Mouse (Mus musculus) ES-E14 (cell line): ENCODE measurements at regions not wholly inside any gene's neighbourhood (a gene's known extent, or its start where the extent isn't known, plus 50 kb on each side); places are given as distances from the start of the nearest gene placed in this dataset.

Experiments
- DNase-seq: peaks from one replicate; pipeline ENCODE4 v3.0.0-alpha.2; 2013; ENCODE audit warnings: low read depth, low spot score
- H3K27ac ChIP-seq: 2 replicates; pipeline ENCODE4 v1.5.1; 2012; ENCODE audit warnings: low read depth, mild to moderate bottlenecking, low read length, moderate library complexity, mixed read lengths; ENCODE audit not compliant: poor library complexity, insufficient read depth, severe bottlenecking
- H3K36me3 ChIP-seq: 2 replicates; pipeline ENCODE4 v1.6.1; 2012; ENCODE audit warnings: mild to moderate bottlenecking, low read length, moderate library complexity, mixed read lengths; ENCODE audit not compliant: control insufficient read depth, poor library complexity, insufficient read depth, severe bottlenecking
- H3K4me1 ChIP-seq, 2 experiments: fragments of 150-350 bp in 1 of 2; sonication (generic) in 1 of 2; 2 replicates each; pipeline ENCODE4 v1.6.1; 2012; ENCODE audit warnings: low read length in 2 of 2, mild to moderate bottlenecking in 1 of 2, mixed read lengths in 1 of 2; ENCODE audit not compliant: control insufficient read depth in 2 of 2, insufficient read depth in 2 of 2, poor library complexity in 1 of 2
- H3K4me3 ChIP-seq, 2 experiments: fragments of 150-350 bp in 1 of 2; sonication (generic) in 1 of 2; 2 replicates each; pipeline ENCODE4 v1.5.1; 2012; ENCODE audit warnings: low read length in 2 of 2, low read depth in 1 of 2, mild to moderate bottlenecking in 1 of 2, mixed read lengths in 1 of 2; ENCODE audit not compliant: insufficient read depth in 1 of 2, poor library complexity in 1 of 2, severe bottlenecking in 1 of 2
- H3K9ac ChIP-seq: 2 replicates; pipeline ENCODE4 v1.6.1; 2012; ENCODE audit warnings: low read depth, mild to moderate bottlenecking, low read length, mixed read lengths; ENCODE audit not compliant: poor library complexity, insufficient read depth, severe bottlenecking
- H3K9me3 ChIP-seq: fragments of 150-350 bp; sonication (generic); 2 replicates; pipeline ENCODE4 v1.6.1; 2012; ENCODE audit warnings: low read depth, mild to moderate bottlenecking, low read length; ENCODE audit not compliant: control insufficient read depth, insufficient read depth
- CHD2 ChIP-seq: IDR thresholded peaks from 2 replicates; pipeline ENCODE4 v1.6.1; 2014; ENCODE audit warnings: mild to moderate bottlenecking, low read depth, low read length, inconsistent platforms
- HCFC1 ChIP-seq: IDR thresholded peaks from 2 replicates; pipeline ENCODE4 v1.6.1; 2012; ENCODE audit warnings: low read length, inconsistent platforms, borderline replicate concordance; ENCODE audit not compliant: insufficient read depth
- MAFK ChIP-seq: IDR thresholded peaks from 2 replicates; pipeline ENCODE4 v1.6.1; 2014; ENCODE audit warnings: mild to moderate bottlenecking, low read depth, low read length, inconsistent platforms; ENCODE audit not compliant: insufficient read depth
- ZC3H11A ChIP-seq: IDR thresholded peaks from 2 replicates; pipeline ENCODE4 v1.6.1; 2012; ENCODE audit warnings: low read depth, mild to moderate bottlenecking, inconsistent platforms, low read length, borderline replicate concordance
- ZNF384 ChIP-seq: IDR thresholded peaks from 2 replicates; pipeline ENCODE4 v1.6.1; 2012; ENCODE audit warnings: low read depth, low read length, inconsistent platforms
- in situ Hi-C, 2 experiments: fragments of 600-800 bp; cut with MboI; formaldehyde crosslinking; loops; one replicate each; pipeline ENCODE4 v1.15.1; 2025; ENCODE audit warnings: low sequenced_read_pairs in 2 of 2, inconsistent platforms in 1 of 2; ENCODE audit not compliant: unreplicated experiment in 2 of 2

- H3K4me1 ChIP-seq, result no peaks in the 10 kb centered on the region
- no peak overlapping the region for H3K27ac ChIP-seq
- no peaks in the 10 kb centered on the region for H3K9me3 ChIP-seq
- no peaks in the 10 kb centered on the region for H3K36me3 ChIP-seq
- H3K9ac ChIP-seq, result no peak overlapping the region
- DNase-seq, result no peak
- H3K4me3 ChIP-seq, result no peak overlapping the region
- no peak for TF ChIP-seq CHD2
- no peak for TF ChIP-seq ZNF384
- TF ChIP-seq ZC3H11A, result no peak
- no peak for TF ChIP-seq HCFC1
- no peak for TF ChIP-seq MAFK
- in situ Hi-C loops, result no loop called here
These were observed 828.6 kb upstream of the Sox9 start for GRCm38 (mm10) chr11:111953421-111953820.

GRCm38 (mm10) chr11:111957721-111958287 is 824.2 kb upstream of the Sox9 start:
- in situ Hi-C loops, result no loop called here
- DNase-seq, result no peak
- H3K9ac ChIP-seq, result no peak overlapping the region
- H3K4me3 ChIP-seq, result no peak overlapping the region
- no peaks in the 10 kb centered on the region for H3K36me3 ChIP-seq
- H3K4me1 ChIP-seq, result no peaks in the 10 kb centered on the region
- no peak for TF ChIP-seq MAFK
- TF ChIP-seq CHD2, result no peak
- no peak for TF ChIP-seq ZNF384
- no peak for TF ChIP-seq HCFC1
- H3K9me3 ChIP-seq, result no peaks in the 10 kb centered on the region
- no peak overlapping the region for H3K27ac ChIP-seq

- no peak for TF ChIP-seq HCFC1
- TF ChIP-seq CHD2, result no peak
- no peak for TF ChIP-seq MAFK
- no peak for TF ChIP-seq ZC3H11A
- no peak for TF ChIP-seq ZNF384
- no peaks in the 10 kb centered on the region for H3K4me1 ChIP-seq
These were observed 820.8 kb upstream of the Sox9 start for GRCm38 (mm10) chr11:111961047-111961837.

GRCm38 (mm10) chr11:111961846-111962245 is 820.2 kb upstream of the Sox9 start:
- DNase-seq, result no peak
- Histone ChIP-seq H3K27ac (no peak overlapping the region), H3K4me3 (no peak overlapping the region), H3K9ac (no peak overlapping the region), H3K9me3 (no peaks in the 10 kb centered on the region), H3K4me1 (no peaks in the 10 kb centered on the region), H3K36me3 (no peaks in the 10 kb centered on the region)
- TF ChIP-seq ZNF384 (no peak), MAFK (no peak), ZC3H11A (no peak), CHD2 (no peak), HCFC1 (no peak)
- in situ Hi-C loops, result no loop called here

More at GRCm38 (mm10) chr11:111961047-111961837, 820.8 kb upstream of the Sox9 start:
- Histone ChIP-seq H3K36me3 (no peaks in the 10 kb centered on the region), H3K4me3 (no peak overlapping the region), H3K9me3 (no peaks in the 10 kb centered on the region), H3K9ac (no peak overlapping the region), H3K27ac (no peak overlapping the region)
- no peak for DNase-seq
- in situ Hi-C loops, result no loop called here

- no peaks in the 10 kb centered on the region for H3K4me1 ChIP-seq
- DNase-seq, result no peak
- no peak overlapping the region for H3K4me3 ChIP-seq
- H3K27ac ChIP-seq, result no peak overlapping the region
- no peak overlapping the region for H3K9ac ChIP-seq
- H3K9me3 ChIP-seq, result no peaks in the 10 kb centered on the region
- no peaks in the 10 kb centered on the region for H3K36me3 ChIP-seq
- in situ Hi-C loops, result no loop called here
- TF ChIP-seq ZNF384 (no peak), HCFC1 (no peak), MAFK (no peak)
These were observed 818.0 kb upstream of the Sox9 start for GRCm38 (mm10) chr11:111964066-111964465.
